Mouse (Mus musculus) stomach, postnatal 0 days (tissue): ENCODE measurements at regions not wholly inside any gene's neighbourhood (a gene's known extent, or its start where the extent isn't known, plus 50 kb on each side); places are given as distances from the start of the nearest gene placed in this dataset.

Source experiments
- CTCF ChIP-seq: IDR thresholded peaks from 2 replicates; pipeline ENCODE4 v1.5.1; 2016; ENCODE audit warnings: antibody characterized with exemption, low read depth, mild to moderate bottlenecking, moderate library complexity
- EP300 ChIP-seq: optimal IDR thresholded peaks from 2 replicates; pipeline ENCODE3; 2016; ENCODE audit warnings: antibody characterized with exemption

DNA sequence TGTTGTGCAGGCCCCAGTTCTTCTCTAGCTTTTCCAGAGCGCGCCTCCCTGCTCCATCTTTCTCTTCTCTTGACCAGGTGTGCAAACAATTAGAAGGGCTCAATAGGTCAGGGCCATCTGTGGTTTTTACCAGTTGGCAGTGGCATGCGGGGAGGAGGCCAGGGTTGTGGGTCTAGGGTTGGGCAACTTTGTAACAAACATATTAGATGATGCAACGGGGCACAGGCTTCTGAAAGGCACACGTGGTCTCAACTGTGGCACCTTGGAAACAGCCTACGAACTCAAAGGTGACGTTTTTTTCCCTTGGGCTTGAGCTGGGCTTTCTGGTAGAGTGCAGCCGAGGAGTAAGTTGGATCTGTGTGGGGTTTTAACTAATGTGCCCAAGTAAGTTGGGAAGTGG, 58.7 kb upstream of the Pcsk6 start:
- no peak for TF ChIP-seq CTCF
- no peak for TF ChIP-seq EP300
